Mouse (Mus musculus): ENCODE data around the gene Gm21897.

DNA sequence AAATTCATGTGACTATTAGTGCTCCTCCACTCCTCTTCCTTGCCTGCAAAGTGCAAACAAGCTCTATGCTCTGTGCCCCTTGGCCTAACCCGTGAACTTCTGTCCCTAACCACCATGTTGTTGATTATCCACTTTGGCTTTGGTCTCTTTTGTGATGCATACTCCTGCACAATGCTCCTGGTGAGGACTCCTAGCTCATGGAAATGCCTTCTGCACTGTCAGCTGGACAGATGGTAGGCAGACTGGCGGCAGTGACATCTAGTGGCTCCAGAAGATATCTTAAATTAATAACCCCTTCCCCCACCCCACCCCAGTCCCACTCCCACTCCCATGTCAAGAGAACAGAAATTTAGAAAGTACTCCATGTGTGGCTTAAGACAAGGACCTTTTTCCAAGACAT is 35.1 kb downstream of the Gm21897 start:
- no peak for TF ChIP-seq POLR2A (IDR thresholded peaks at IDR 0.05; ENCODE audit: borderline replicate concordance, control insufficient read depth, low read depth, low read length)
- TF ChIP-seq CTCF (IDR thresholded peaks at IDR 0.05; ENCODE audit: control insufficient read depth, insufficient read depth, low read length), result no peak
